Mouse (Mus musculus): Measurements from ENCODE around the gene Cdc123. TPM values are rescaled to one million over a fixed set of nuclear protein-coding genes. Genes with fewer than 3 reads are reported as not detected.

Cdc123 gene
- polyA plus RNA-seq, 1 experiment from 2014 or later, result 259 TPM

Other genes with a start within 250 kb of the Cdc123 start
- 6.2 and 7.0 TPM in 2 replicates for gene Camk1d, start 130.6 kb downstream of the Cdc123 start, polyA plus RNA-seq (2014; fragmentation: Nextera tagmentation; extraction: Ambion mirVana)
- 53.4 and 57.2 TPM in 2 replicates for gene Nudt5, start 145 bp downstream of the Cdc123 start, polyA plus RNA-seq (2014; fragmentation: Nextera tagmentation; extraction: Ambion mirVana)
- 1.1 and 1.5 TPM in 2 replicates for gene Gm13199, start 17.8 kb upstream of the Cdc123 start, polyA plus RNA-seq (2014; fragmentation: Nextera tagmentation; extraction: Ambion mirVana)
- 69.4 and 79.2 TPM in 2 replicates for gene Sec61a2, start 50.3 kb upstream of the Cdc123 start, polyA plus RNA-seq (2014; fragmentation: Nextera tagmentation; extraction: Ambion mirVana)
- gene Dhtkd1, start 97.6 kb upstream of the Cdc123 start, polyA plus RNA-seq (2014; fragmentation: Nextera tagmentation; extraction: Ambion mirVana), result 1.9 and 2.2 TPM in 2 replicates
- gene Upf2, start 106.3 kb upstream of the Cdc123 start, polyA plus RNA-seq (2014; fragmentation: Nextera tagmentation; extraction: Ambion mirVana), result 9.0 and 10.7 TPM in 2 replicates